Mouse (Mus musculus) T-cell, adult 2 months (primary cell): ENCODE data around the gene Sod3.

Experiments
- DNase-seq: peaks from one replicate; pipeline ENCODE4 v3.0.0; 2022; ENCODE audit warnings: low spot score

The Sod3 gene

GRCm38 (mm10) chr5:52363468-52364150 is at the start of gene Sod3:
Sod3 (plus strand) TSS chr5:52363791.
- no peak for DNase-seq

GRCm38 (mm10) chr5:52316926-52317325 is 46.7 kb upstream of the Sod3 start:
- DNase-seq: no peak

- no peak for DNase-seq
Observed at GRCm38 (mm10) chr5:52319499-52319898, 44.1 kb upstream of the Sod3 start.

GRCm38 (mm10) chr5:52332120-52332519 is 31.5 kb upstream of the Sod3 start:
- DNase-seq: no peak

- DNase-seq: no peak
Observed at GRCm38 (mm10) chr5:52335590-52335989, 28.0 kb upstream of the Sod3 start.

- DNase-seq: no peak
Observed at GRCm38 (mm10) chr5:52339134-52339533, 24.5 kb upstream of the Sod3 start.

- no peak for DNase-seq
Observed at GRCm38 (mm10) chr5:52346890-52347289, 16.7 kb upstream of the Sod3 start.

GRCm38 (mm10) chr5:52350451-52350850 is 13.1 kb upstream of the Sod3 start:
- DNase-seq: no peak

- no peak for DNase-seq
Observed at GRCm38 (mm10) chr5:52351561-52351960, 12.0 kb upstream of the Sod3 start.

- no peak for DNase-seq
Observed at GRCm38 (mm10) chr5:52352730-52353129, 10.9 kb upstream of the Sod3 start.

- no peak for DNase-seq
Observed at GRCm38 (mm10) chr5:52354441-52354840, 9.2 kb upstream of the Sod3 start.

- no peak for DNase-seq
Observed at GRCm38 (mm10) chr5:52355612-52356011, 8.0 kb upstream of the Sod3 start.

GRCm38 (mm10) chr5:52357175-52357754 is 6.3 kb upstream of the Sod3 start:
- no peak for DNase-seq

- no peak for DNase-seq
Observed at GRCm38 (mm10) chr5:52358120-52358519, 5.5 kb upstream of the Sod3 start.

GRCm38 (mm10) chr5:52360286-52361049 is 3.1 kb upstream of the Sod3 start:
- no peak for DNase-seq

GRCm38 (mm10) chr5:52362776-52363467 is 669 bp upstream of the Sod3 start:
- DNase-seq: no peak

- no peak for DNase-seq
Observed at GRCm38 (mm10) chr5:52364521-52364920, 930 bp downstream of the Sod3 start.

- no peak for DNase-seq
Observed at GRCm38 (mm10) chr5:52365930-52366329, 2.3 kb downstream of the Sod3 start.

- no peak for DNase-seq
Observed at GRCm38 (mm10) chr5:52366661-52367060, 3.1 kb downstream of the Sod3 start.

GRCm38 (mm10) chr5:52367866-52368840 is 4.6 kb downstream of the Sod3 start:
- DNase-seq: no peak

- no peak for DNase-seq
Observed at GRCm38 (mm10) chr5:52370901-52371300, 7.3 kb downstream of the Sod3 start.
